Mouse (Mus musculus) frontal cortex, adult 2 months (tissue): Measurements from ENCODE around the gene Kctd2. TPM values are rescaled to one million over a fixed set of nuclear protein-coding genes. Genes with fewer than 3 reads are reported as not detected.
A peak's percentile ranks its signal among the peaks of the same experiment; 100 is the strongest.

Experiments used
- DNase-seq, 2 experiments: peaks; one replicate each; pipeline ENCODE4 v3.0.0; 2022; ENCODE audit warnings: low spot score in 1 of 2; ENCODE audit errors: extremely low spot score in 1 of 2
- polyA plus RNA-seq: library from polyadenylated mRNA; depleted of rRNA; stranded (reverse); fragments of >200 nt; gene quantifications from 2 replicates; pipeline ENCODE4 v1.2.3, GENCODE M21; 2012

Gene Kctd2
- polyA plus RNA-seq, 1 experiment = 78.7 TPM

- no peak for DNase-seq
Measured at GRCm38 (mm10) chr11:115400126-115400525, 19.8 kb upstream of the Kctd2 start.

GRCm38 (mm10) chr11:115400630-115401391, 19.1 kb upstream of the Kctd2 start:
- DNase-seq = peak in 1 of 2 experiments; percentile 60

GRCm38 (mm10) chr11:115403338-115404124, 16.4 kb upstream of the Kctd2 start, which contains the start of gene Mrpl58:
Mrpl58 (plus strand) TSS chr11:115403752.
- peak; percentile 56 to 88 for DNase-seq

- no peak for DNase-seq
Measured at GRCm38 (mm10) chr11:115405723-115406122, 14.2 kb upstream of the Kctd2 start.

GRCm38 (mm10) chr11:115406858-115407401, 13.0 kb upstream of the Kctd2 start:
- no peak for DNase-seq

GRCm38 (mm10) chr11:115408266-115408920, 11.5 kb upstream of the Kctd2 start:
- DNase-seq = no peak

- DNase-seq = no peak
Measured at GRCm38 (mm10) chr11:115409556-115409955, 10.4 kb upstream of the Kctd2 start.

- DNase-seq = peak; percentile 35 to 51
Measured at GRCm38 (mm10) chr11:115420336-115421190, 635 bp downstream of the Kctd2 start.

GRCm38 (mm10) chr11:115421328-115421727, 1.4 kb downstream of the Kctd2 start:
- peak in 1 of 2 experiments; percentile 39 for DNase-seq

GRCm38 (mm10) chr11:115421972-115422371, 2.0 kb downstream of the Kctd2 start:
- DNase-seq = no peak

GRCm38 (mm10) chr11:115423091-115423490, 3.2 kb downstream of the Kctd2 start:
- DNase-seq = no peak

- DNase-seq = no peak
Measured at GRCm38 (mm10) chr11:115424666-115425065, 4.7 kb downstream of the Kctd2 start.

- no peak for DNase-seq
Measured at GRCm38 (mm10) chr11:115425671-115426070, 5.7 kb downstream of the Kctd2 start.

- peak; percentile 70 to 88 for DNase-seq
Measured at GRCm38 (mm10) chr11:115427482-115428331, 7.8 kb downstream of the Kctd2 start.

GRCm38 (mm10) chr11:115429307-115429706, 9.4 kb downstream of the Kctd2 start:
- peak in 1 of 2 experiments; percentile 59 for DNase-seq

GRCm38 (mm10) chr11:115430561-115430960, 10.6 kb downstream of the Kctd2 start:
- no peak for DNase-seq

- DNase-seq = no peak
Measured at GRCm38 (mm10) chr11:115432814-115433213, 12.9 kb downstream of the Kctd2 start.

GRCm38 (mm10) chr11:115433342-115433741, 13.4 kb downstream of the Kctd2 start:
- DNase-seq = no peak
